Mouse (Mus musculus) erythroblast, embryonic 14.5 days (primary cell): ENCODE measurements around the gene Slc16a10.

Experiments used
- GATA1 ChIP-seq: IDR thresholded peaks from 2 replicates; pipeline ENCODE4 v1.6.1; 2012; ENCODE audit warnings: low read length, inconsistent platforms, mixed read lengths
- TAL1 ChIP-seq: IDR thresholded peaks from 3 replicates; pipeline ENCODE4 v1.6.1; 2012; ENCODE audit warnings: low read length, inconsistent platforms, mixed read lengths

DNA sequence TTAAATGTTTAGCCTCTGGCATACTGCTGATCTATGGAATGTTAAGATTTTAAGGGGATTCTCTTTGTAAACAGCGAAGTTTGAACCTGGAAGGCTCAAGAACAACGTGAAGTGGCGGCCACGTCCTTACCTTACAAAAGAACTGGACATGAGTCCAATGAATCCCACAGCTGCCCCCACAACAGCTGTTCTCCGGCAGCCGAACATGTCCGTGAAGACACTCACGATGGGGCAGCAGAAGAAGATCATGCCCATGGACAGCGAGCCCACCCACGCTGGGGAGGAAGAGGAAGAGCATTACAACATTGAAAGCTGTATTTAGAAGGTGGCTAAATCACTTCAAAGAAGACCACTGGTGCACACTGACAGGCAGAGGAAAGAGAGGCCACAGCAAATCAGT is 61.5 kb downstream of the Slc16a10 start:
- TF ChIP-seq GATA1, result no peak
- TF ChIP-seq TAL1, result no peak
